Mouse (Mus musculus): ENCODE measurements at regions not wholly inside any gene's neighbourhood (a gene's known extent, or its start where the extent isn't known, plus 50 kb on each side); places are given as distances from the start of the nearest gene placed in this dataset.
"Not testable (repeated sequence)": the region's sequence is repeated elsewhere in the genome, so short reads cannot be mapped to it uniquely, and the experiment has no call there.

- no peak; the same call in 1 of the 2 replicates for ATAC-seq (ENCODE audit: low TSS enrichment)
Observed at GRCm38 (mm10) chr5:96898120-96898672, 99.3 kb upstream of the Bmp2k start.

GRCm38 (mm10) chr5:96898695-96899094 is 98.8 kb upstream of the Bmp2k start:
- ATAC-seq (ENCODE audit: low TSS enrichment) = no peak

- peak; percentile 67 for ATAC-seq (ENCODE audit: low TSS enrichment)
Observed at GRCm38 (mm10) chr5:96905572-96906271, 91.8 kb upstream of the Bmp2k start.

GRCm38 (mm10) chr5:96908371-96908770 is 89.1 kb upstream of the Bmp2k start:
- ATAC-seq (ENCODE audit: low TSS enrichment) = not testable (repeated sequence)

- ATAC-seq (ENCODE audit: low TSS enrichment) = no peak
Observed at GRCm38 (mm10) chr5:96909218-96909617, 88.3 kb upstream of the Bmp2k start.

- peak; percentile 64 for ATAC-seq (ENCODE audit: low TSS enrichment)
Observed at GRCm38 (mm10) chr5:96911550-96912253, 85.8 kb upstream of the Bmp2k start.

- ATAC-seq (ENCODE audit: low TSS enrichment) = no peak
Observed at GRCm38 (mm10) chr5:96912254-96912635, 85.2 kb upstream of the Bmp2k start.

- no peak for ATAC-seq (ENCODE audit: low TSS enrichment)
Observed at GRCm38 (mm10) chr5:96912781-96913180, 84.7 kb upstream of the Bmp2k start.

- ATAC-seq (ENCODE audit: low TSS enrichment) = no peak
Observed at GRCm38 (mm10) chr5:96913711-96914110, 83.8 kb upstream of the Bmp2k start.

GRCm38 (mm10) chr5:96914696-96915404 is 82.6 kb upstream of the Bmp2k start:
- no peak for ATAC-seq (ENCODE audit: low TSS enrichment)

GRCm38 (mm10) chr5:96916897-96917296 is 80.6 kb upstream of the Bmp2k start:
- ATAC-seq (ENCODE audit: low TSS enrichment) = no peak

GRCm38 (mm10) chr5:96917596-96918258 is 79.8 kb upstream of the Bmp2k start:
- peak; percentile 85 for ATAC-seq (ENCODE audit: low TSS enrichment)

- ATAC-seq (ENCODE audit: low TSS enrichment) = no peak
Observed at GRCm38 (mm10) chr5:96919149-96919548, 78.3 kb upstream of the Bmp2k start.

- no peak for ATAC-seq (ENCODE audit: low TSS enrichment)
Observed at GRCm38 (mm10) chr5:96921037-96921436, 76.5 kb upstream of the Bmp2k start.

- ATAC-seq (ENCODE audit: low TSS enrichment) = no peak
Observed at GRCm38 (mm10) chr5:96921511-96921910, 76.0 kb upstream of the Bmp2k start.

- ATAC-seq (ENCODE audit: low TSS enrichment) = no peak
Observed at GRCm38 (mm10) chr5:96921973-96922715, 75.3 kb upstream of the Bmp2k start.

- ATAC-seq (ENCODE audit: low TSS enrichment) = no peak
Observed at GRCm38 (mm10) chr5:96922716-96923076, 74.8 kb upstream of the Bmp2k start.

- ATAC-seq (ENCODE audit: low TSS enrichment) = no peak
Observed at GRCm38 (mm10) chr5:96923526-96923925, 74.0 kb upstream of the Bmp2k start.

GRCm38 (mm10) chr5:96924736-96925429 is 72.6 kb upstream of the Bmp2k start:
- no peak for ATAC-seq (ENCODE audit: low TSS enrichment)

GRCm38 (mm10) chr5:96925943-96926342 is 71.5 kb upstream of the Bmp2k start:
- no peak for ATAC-seq (ENCODE audit: low TSS enrichment)

GRCm38 (mm10) chr5:96931091-96931490 is 66.4 kb upstream of the Bmp2k start:
- ATAC-seq (ENCODE audit: low TSS enrichment) = no peak

All from frontal cortex, adult (tissue).